Mouse (Mus musculus) limb, embryonic 14.5 days (tissue): ENCODE data around the gene Tada1. TPM values are rescaled to one million over a fixed set of nuclear protein-coding genes. Genes with fewer than 3 reads are reported as not detected.
A peak's percentile ranks its signal among the peaks of the same experiment; 100 is the strongest.

Experiments
- ATAC-seq: fragments of 200-750 bp; cut with Nextera tagmentation; 2 replicates; pipeline ENCODE4 v1.8.0; 2017; ENCODE audit warnings: low read depth, moderate number of reproducible peaks, moderate TSS enrichment; ENCODE audit not compliant: low FRiP score
- DNase-seq: peaks from one replicate; pipeline ENCODE4 v3.0.0-alpha.2; 2015; ENCODE audit warnings: low spot score
- H3K27ac ChIP-seq: fragments of 300-500 bp; sonication (generic); replicated peaks from 2 replicates; pipeline ENCODE4 v1.5.1; 2014; ENCODE audit warnings: low read depth, mild to moderate bottlenecking, low read length, moderate library complexity, mixed read lengths
- H3K27me3 ChIP-seq: fragments of 300-500 bp; sonication (generic); 2 replicates; pipeline ENCODE4 v1.6.1; 2014; ENCODE audit warnings: low read length, mixed read lengths; ENCODE audit not compliant: control insufficient read depth, insufficient read depth
- H3K36me3 ChIP-seq: fragments of 300-500 bp; sonication (generic); 2 replicates; pipeline ENCODE4 v1.6.1; 2014; ENCODE audit warnings: mild to moderate bottlenecking, low read length, moderate library complexity, mixed read lengths; ENCODE audit not compliant: control insufficient read depth, insufficient read depth
- H3K4me1 ChIP-seq: fragments of 300-500 bp; sonication (generic); 2 replicates; pipeline ENCODE4 v1.6.1; 2014; ENCODE audit warnings: antibody characterized with exemption, low read length, mixed read lengths; ENCODE audit not compliant: control insufficient read depth, insufficient read depth
- H3K4me2 ChIP-seq: fragments of 300-500 bp; sonication (generic); replicated peaks from 2 replicates; pipeline ENCODE4 v1.6.1; 2014; ENCODE audit warnings: low read depth, mild to moderate bottlenecking, low read length, moderate library complexity; ENCODE audit not compliant: severe bottlenecking
- H3K4me3 ChIP-seq: fragments of 300-500 bp; sonication (generic); replicated peaks from 2 replicates; pipeline ENCODE4 v1.5.1; 2014; ENCODE audit warnings: low read length
- H3K9ac ChIP-seq: fragments of 300-500 bp; sonication (generic); 2 replicates; pipeline ENCODE4 v1.6.1; 2014; ENCODE audit warnings: mild to moderate bottlenecking, low read depth, low read length, moderate library complexity; ENCODE audit not compliant: severe bottlenecking
- H3K9me3 ChIP-seq: fragments of 300-500 bp; sonication (generic); 2 replicates; pipeline ENCODE4 v1.6.1; 2016; ENCODE audit warnings: low read length; ENCODE audit not compliant: control insufficient read depth
- POLR2A ChIP-seq: fragments of 200-500 bp; IDR thresholded peaks from 2 replicates; pipeline ENCODE4 v1.8.0; 2012; ENCODE audit warnings: inconsistent platforms, mild to moderate bottlenecking, moderate library complexity, borderline replicate concordance; ENCODE audit not compliant: insufficient read depth, insufficient read length; ENCODE audit errors: extremely low read depth
- WGBS: fragments of 180-500 bp; shearing (Covaris S2); extraction: QIAGEN DNeasy Blood & Tissue Kit; methylation state at CpG from one replicate; pipeline ENCODE4 v1.1.7; 2014; 5-methylcytosine and 5-hydroxymethylcytosine counted together
- polyA plus RNA-seq, 2 experiments: library from polyadenylated mRNA; depleted of rRNA in 1 of 2; stranded (reverse) in 1 of 2; unstranded in 1 of 2; fragments of >200 nt; fragmentation: Nextera tagmentation in 1 of 2; extraction: Ambion mirVana in 1 of 2; gene quantifications; 2 replicates each; pipeline versions ENCODE4 v1.2.1 to v1.2.3; 2012 to 2014

The Tada1 gene
- polyA plus RNA-seq, 2 experiments = 50.0 to 55.5 TPM

- WGBS = 59% methylated on average over 6 of the region's 6 CpGs
- peaks cover 4% of the 10 kb centered on the region; the same call in 1 of the 2 replicates for H3K36me3 ChIP-seq
- H3K27ac ChIP-seq = no peak overlapping the region
- DNase-seq (no peak), ATAC-seq (no peak)
- no peaks in the 10 kb centered on the region for H3K9me3 ChIP-seq
- H3K27me3 ChIP-seq = no peaks in the 10 kb centered on the region
- H3K4me1 ChIP-seq = peaks cover 13% of the 10 kb centered on the region
- no peak overlapping the region for H3K9ac ChIP-seq
- no peak overlapping the region for H3K4me2 ChIP-seq
- no peak overlapping the region for H3K4me3 ChIP-seq
- TF ChIP-seq POLR2A = no peak
Measured at GRCm38 (mm10) chr1:166377171-166377570, 1.7 kb upstream of the Tada1 start.

DNA sequence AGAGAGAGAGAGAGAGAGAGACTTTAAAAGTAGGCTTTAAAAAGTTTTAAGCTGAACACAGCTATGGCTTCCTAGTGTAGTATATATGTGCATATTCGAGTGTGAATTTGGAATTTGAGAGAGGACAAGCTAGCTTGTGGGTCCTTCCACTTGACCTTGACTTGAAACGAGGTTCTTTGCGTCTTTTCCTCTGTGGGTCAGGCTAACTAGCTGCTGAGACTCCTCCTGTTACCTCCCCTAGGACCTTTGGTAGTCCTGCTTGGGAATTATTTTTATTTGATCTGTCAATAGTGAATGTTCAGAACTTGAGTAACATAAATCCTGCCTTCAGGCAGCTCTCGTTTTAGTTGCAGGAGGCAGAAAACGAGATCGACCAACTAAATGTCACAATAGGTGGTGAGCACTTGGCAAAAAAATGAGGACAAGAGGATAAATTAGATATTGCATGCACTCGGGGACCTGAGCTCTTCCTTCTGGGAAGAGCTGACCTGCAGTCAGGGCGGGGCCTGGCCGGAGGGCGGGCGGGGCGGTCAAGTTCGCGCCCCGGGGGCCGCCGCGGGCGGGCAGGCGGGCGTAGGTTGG lies 375 bp upstream of the Tada1 start:
- H3K36me3 ChIP-seq = peaks cover 17% of the 10 kb centered on the region
- H3K4me1 ChIP-seq = peaks cover 13% of the 10 kb centered on the region
- 5% methylated on average over 20 of the region's 21 CpGs for WGBS
- TF ChIP-seq POLR2A = no peak
- peak overlapping the region; percentile 94 for H3K4me3 ChIP-seq
- DNase-seq (no peak), ATAC-seq (no peak; the same call in 1 of the 2 replicates)
- H3K27me3 ChIP-seq = no peaks in the 10 kb centered on the region
- peak overlapping the region; percentile 72 for H3K9ac ChIP-seq
- H3K9me3 ChIP-seq = no peaks in the 10 kb centered on the region
- peak overlapping the region; percentile 74 for H3K4me2 ChIP-seq
- peak overlapping the region; percentile 77 for H3K27ac ChIP-seq

GRCm38 (mm10) chr1:166379630-166380231 lies 834 bp downstream of the Tada1 start:
- Histone ChIP-seq H3K4me3 (peak overlapping the region; percentile 94), H3K4me1 (peaks cover 13% of the 10 kb centered on the region), H3K27ac (peak overlapping the region; percentile 93), H3K9me3 (no peaks in the 10 kb centered on the region), H3K27me3 (no peaks in the 10 kb centered on the region), H3K9ac (peak overlapping the region; percentile 98), H3K4me2 (peak overlapping the region; percentile 74), H3K36me3 (peaks cover 25% of the 10 kb centered on the region)
- no peak for TF ChIP-seq POLR2A
- DNase-seq (peak; percentile 74), ATAC-seq (peak; percentile 21)
- WGBS = 1% methylated on average over 29 of the region's 41 CpGs

DNA sequence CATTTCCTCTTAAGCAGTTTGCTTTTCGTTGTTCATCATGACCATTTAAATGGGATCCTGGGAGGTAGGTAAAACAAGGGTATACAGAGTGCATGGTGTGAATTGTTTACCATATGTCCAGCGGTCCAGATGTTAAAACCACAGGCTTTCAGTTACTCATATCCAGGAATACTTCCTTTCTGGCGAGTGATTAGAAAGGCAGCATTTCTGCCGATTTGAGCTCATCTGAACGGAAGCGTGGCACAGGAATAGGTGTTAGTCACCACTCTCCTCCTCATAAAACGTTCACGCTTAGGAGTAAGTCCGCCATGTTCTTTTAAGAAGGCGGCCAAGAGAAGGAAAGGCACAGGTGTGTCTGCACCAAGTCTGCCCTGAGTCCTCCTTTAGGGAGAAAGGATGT lies 2.4 kb downstream of the Tada1 start:
- Histone ChIP-seq H3K4me2 (peak overlapping the region; percentile 74), H3K4me3 (no peak overlapping the region), H3K9me3 (no peaks in the 10 kb centered on the region), H3K9ac (peak overlapping the region; percentile 3; the same call in 1 of the 2 replicates), H3K27ac (no peak overlapping the region), H3K27me3 (no peaks in the 10 kb centered on the region), H3K4me1 (peaks cover 13% of the 10 kb centered on the region), H3K36me3 (peaks cover 40% of the 10 kb centered on the region)
- 66% methylated on average over 10 of the region's 10 CpGs for WGBS
- ATAC-seq (no peak), DNase-seq (no peak)
- TF ChIP-seq POLR2A = no peak

GRCm38 (mm10) chr1:166381821-166382220 lies 2.9 kb downstream of the Tada1 start:
- Histone ChIP-seq H3K27ac (no peak overlapping the region), H3K4me3 (no peak overlapping the region), H3K27me3 (no peaks in the 10 kb centered on the region), H3K9me3 (no peaks in the 10 kb centered on the region), H3K4me2 (no peak overlapping the region), H3K36me3 (peaks cover 45% of the 10 kb centered on the region), H3K9ac (no peak overlapping the region), H3K4me1 (peaks cover 13% of the 10 kb centered on the region)
- no peak for TF ChIP-seq POLR2A
- no peak for ATAC-seq
- no peak for DNase-seq
- 65% methylated on average over 5 of the region's 5 CpGs for WGBS
